Mouse (Mus musculus) urinary bladder, adult 2 months (tissue): ENCODE measurements at regions not wholly inside any gene's neighbourhood (a gene's known extent, or its start where the extent isn't known, plus 50 kb on each side); places are given as distances from the start of the nearest gene placed in this dataset.
"Not testable (repeated sequence)": the region's sequence is repeated elsewhere in the genome, so short reads cannot be mapped to it uniquely, and the experiment has no call there.

Experiments used
- DNase-seq: peaks from one replicate; pipeline ENCODE4 v3.0.0; 2022; ENCODE audit warnings: low spot score

DNA sequence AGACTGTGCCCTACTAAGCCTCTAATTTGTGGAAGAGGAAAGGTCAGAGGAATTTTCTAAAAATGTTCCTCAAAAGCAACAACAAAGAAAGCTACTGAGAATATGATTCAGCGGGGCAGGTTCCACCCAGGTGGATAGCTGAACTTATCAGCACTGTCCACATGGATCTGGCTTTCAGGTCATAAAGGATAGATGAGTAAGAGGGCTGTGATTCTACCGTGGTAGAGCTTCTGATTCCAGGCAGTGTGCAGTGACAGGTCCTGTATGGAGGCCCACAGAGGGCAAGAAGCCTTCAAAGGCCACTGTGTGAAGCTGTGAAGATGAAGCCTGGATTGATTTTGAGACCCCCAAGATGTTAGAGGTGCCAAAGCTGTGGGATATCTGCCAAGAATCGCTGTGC lies 51.8 kb downstream of the Teddm3 start:
- not testable (repeated sequence) for DNase-seq

DNA sequence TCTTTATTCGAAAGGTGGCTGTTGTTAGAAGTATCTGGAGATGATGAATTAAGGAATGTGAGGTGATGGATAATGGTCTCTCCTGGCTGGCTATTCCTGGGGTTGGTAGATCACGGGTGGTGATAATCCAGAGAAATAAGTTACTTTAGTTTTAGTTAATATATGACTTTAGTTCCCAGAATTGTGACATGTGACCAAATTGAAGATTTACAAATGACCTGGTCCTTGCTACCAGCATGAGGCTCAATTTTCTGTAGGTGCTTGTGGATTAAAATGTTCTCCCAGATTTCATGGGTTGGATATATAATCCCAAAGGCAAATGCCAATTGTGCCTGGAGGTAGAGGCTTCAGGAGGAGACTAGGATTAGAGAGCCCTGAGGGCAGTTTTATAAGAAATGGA lies 53.7 kb downstream of the Teddm3 start:
- not testable (repeated sequence) for DNase-seq

DNA sequence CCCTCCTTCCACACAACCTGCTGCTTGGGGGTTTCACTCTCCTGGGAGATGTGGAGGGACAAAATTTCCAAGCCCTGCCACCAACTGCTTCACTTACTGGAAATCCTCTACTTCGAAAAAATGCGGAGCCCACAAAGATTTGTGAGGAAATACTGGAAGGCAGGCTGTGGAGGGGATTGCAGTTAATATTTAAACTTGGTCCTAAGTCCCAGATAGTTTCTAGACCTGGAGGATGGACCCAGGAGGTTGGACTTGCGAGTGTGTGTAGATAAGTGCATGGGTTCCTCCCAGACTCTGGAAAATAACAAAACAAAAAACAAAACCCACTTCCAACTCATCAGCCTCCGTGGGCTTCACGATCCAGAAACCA lies 79.0 kb downstream of the Teddm3 start:
- DNase-seq, result no peak

DNA sequence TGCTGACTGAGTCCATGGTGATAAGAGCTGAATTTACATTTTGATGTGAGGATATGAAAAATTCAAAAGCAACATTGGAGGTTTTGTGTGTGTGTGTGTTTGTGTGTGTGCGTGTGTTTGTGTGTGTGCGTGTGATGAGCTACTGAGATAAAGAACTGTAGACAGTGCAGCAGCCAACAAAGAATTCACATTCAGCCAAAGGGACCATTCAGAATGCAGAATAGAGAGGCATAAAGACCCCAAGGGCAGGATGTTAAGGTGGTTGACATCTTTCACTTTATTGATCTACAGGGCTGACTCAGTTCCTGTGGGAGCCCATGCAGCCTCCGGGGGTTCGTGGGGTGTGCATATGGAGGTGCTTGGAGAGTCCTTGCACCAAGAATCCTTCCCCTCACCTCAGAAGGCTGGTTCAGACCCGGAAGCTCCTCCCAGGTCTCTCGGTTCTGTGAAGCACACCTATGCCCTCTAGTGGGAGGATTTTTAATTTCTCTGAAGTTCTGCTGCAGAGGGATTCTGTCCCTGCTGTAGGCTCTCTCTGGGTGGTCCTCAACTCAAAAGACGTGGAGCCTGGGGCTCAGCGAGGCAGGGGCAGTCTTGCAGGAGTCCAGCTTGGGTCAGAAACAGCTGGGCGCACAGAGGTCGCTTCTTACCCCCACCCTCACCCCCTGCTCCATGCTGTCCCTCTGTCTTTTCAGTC lies 79.6 kb downstream of the Teddm3 start:
- DNase-seq, result not testable (repeated sequence)

DNA sequence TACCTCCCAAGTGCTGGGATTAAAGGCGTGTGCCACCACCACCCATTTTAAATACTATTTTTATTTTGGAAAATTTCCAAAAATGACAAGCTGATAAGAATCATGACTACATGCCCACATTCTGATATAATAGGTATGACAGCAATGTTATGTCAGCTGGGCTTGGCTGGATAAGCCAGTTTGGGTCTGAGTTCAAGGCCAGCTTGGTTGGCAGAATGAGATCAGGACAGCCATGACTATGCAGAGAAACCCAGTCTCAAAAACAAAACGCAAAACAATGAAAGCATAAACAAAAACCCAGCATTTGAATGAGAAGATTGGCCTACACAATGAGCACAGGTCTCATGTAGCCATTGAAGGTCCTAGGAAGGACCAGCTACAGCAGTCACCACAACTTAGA lies 93.6 kb downstream of the Teddm3 start:
- no peak for DNase-seq

DNA sequence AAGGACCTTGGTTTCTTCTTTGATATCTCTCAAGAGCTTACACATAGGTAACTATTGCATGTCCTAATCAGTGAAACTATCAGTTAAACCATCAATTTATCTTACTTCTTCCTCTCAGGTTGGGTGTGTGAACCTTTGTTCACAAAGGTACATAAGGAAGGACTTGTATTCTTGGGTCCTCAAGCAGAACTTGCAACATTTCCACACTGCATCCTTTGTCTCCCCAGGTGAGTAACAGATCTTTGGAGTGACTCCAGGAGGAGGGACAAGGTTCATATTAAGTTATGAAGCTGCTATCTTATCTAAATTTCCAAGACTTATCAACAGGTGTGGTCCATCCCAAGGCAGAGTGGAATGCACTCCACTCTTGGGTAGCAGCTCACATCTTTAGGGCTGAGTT lies 99.0 kb downstream of the Teddm3 start:
- no peak for DNase-seq

DNA sequence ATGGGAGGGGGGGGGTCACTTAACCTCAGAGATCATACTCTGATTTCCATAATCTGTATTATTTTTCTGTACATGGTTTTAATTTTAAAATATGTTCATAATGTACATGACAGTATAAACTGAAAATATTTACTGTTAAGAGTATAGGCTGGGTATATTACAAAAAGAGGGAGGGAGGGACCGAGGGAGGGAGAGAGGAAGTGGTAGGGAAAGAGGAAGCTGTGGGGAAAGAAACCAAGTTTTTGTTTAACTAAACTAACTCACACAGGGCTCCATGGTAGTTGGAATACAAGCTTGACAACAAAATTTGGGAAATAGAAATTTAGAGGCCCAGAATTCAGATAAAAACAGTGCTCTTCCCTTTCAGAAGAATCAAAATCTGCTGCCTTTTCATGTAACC lies 131.7 kb downstream of the Teddm3 start:
- DNase-seq, result not testable (repeated sequence)

DNA sequence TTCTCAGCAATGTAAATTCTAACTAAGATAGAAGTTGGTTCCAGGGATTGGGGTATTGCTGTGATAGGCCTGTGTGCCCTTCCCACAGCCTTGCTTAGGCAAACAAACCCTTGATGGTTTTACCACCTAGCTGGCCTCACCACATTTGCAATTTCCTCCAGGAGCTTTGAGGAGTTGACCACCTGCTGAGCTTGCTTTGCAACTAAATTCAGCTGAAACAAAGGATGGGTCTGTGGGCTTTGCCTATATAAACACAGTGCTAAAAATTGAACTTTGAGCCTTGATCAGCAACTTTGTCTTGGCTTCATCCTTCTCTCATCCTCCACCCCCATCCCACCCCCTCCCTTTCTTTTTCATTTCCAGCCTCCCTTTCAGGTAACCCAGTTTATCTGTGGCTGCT lies 148.9 kb downstream of the Teddm3 start:
- DNase-seq, result no peak

DNA sequence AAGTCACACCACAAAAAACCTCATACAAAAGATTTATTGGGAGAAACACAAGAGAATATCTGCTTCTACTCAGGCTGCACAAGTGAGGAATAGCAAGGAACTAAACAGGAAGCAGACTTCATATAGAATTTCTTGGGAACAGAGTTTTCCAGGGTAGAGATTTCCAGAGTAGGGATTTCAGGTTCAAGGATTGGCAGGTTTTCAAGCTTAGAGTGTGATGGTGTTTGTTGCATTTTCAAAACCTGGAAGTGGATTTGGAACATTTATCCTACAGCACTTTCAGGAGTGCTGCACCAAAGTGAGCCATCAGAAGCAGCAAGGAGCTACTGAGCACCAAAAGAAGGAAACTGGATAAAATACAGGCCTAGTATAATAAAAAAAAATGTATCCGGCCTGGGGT lies 152.7 kb downstream of the Teddm3 start:
- DNase-seq, result no peak

DNA sequence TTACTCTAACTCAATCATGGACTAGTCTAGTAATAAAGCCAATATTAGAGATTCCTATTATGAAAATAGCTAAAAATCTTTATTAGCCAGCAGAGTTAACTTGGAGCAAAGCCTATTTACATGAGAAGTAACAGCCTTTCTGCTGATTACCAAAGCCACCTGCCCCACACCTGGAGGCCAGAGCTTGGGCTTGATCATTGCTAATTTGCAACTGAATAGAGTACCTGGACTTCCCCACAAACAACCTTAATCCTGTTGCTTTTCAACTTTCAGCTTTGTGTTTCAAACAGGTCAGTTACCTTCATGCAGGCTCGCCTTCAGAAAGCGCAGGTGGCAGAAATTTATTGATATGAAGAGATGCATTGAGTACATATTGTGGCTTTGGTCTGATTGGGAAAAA lies 163.3 kb downstream of the Teddm3 start:
- no peak for DNase-seq

DNA sequence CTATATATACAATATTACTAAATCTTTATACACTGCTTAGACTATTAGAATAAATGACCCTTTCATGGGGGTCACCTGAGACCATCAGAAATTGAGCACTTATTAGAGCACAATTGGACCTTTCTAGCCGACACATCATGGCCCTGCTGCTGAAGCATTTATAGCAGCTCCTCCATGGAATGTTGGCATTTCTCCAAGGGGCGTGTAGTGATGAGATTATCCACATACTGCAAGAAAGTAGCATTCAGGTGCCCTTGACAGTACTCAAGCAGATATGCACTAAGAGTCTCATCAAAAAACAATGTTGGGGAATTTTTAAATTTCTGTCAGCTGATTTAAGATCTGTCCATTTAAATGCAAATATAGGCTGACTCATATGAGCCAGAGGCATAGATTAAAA lies 178.4 kb downstream of the Teddm3 start:
- no peak for DNase-seq

DNA sequence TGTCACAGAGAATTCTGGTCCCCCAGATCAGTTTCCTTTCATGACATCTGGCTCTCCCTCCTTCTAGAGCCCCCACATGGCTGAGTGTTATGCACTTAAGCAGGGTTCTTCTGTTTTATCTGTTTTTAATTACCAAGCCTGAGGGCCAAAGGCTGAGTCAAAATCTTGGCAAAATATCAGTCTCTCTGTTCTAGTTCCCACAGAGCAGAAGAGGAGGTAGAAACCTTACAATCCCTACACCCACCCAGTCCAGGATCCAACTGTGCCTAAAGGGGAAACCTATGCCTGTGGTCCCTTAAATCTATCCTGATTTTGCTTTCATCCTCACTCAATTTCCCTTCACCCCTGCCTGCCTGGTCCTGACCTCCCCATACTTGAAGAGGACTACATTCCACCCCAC lies 181.4 kb downstream of the Teddm3 start:
- no peak for DNase-seq

DNA sequence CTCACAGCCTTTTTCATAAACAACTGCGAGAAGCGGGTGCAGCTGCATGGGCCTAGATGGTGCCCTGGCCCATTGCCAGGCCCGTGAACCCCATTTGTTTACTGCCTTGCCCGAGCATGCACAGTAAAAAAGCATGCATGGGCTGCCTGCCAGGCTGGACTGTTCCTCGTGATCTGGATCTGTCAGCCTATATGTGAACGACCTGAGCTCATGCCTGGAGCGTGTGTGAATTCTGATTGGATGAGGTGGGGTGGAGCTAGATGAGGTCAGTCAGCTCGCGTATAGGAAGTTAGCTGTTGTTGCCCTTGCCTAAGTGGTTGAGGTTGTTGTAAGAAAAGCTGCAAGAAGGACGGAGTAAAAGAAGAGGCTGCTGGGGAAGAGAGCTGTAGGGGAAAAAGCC lies 194.9 kb downstream of the Teddm3 start:
- peak; percentile 32 for DNase-seq

DNA sequence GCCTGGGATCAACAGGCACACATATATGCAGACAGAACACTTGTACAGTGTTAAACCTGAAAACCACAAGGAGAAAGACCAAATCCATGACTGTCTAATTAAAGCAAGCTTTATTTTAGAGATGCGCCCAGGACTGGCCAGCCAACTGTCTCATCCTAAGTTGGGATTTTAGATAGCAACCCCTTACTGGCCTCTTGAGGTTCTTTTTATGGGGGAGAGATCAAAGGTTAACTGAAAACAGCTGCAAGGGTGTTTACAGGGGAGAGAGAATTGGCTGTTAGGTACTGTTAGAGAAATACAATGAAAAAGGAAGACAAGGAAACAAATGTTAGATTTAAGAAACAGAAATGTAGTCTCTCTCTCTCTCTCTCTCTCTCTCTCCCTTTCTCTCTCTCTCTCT lies 202.4 kb upstream of the Thpo start:
- DNase-seq, result no peak

DNA sequence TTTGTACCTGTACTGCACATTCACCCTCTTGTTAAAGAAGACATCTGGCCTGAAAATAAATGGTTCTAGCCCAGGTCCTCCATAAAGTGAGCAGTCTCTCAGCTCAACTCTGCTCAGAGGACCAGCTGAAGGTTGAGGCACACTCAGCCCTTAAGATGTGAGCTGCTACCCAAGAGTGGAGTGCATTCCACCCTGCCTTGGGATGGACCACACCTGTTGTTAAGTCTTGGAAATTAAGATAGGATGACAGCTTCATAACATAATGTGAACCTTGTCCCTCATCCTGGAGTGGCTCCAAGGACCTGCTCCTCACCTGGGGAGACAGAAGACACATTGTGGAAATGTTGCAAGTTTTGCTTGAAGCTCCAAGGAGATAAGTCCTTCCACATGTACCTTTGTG lies 200.5 kb upstream of the Thpo start:
- DNase-seq, result not testable (repeated sequence)

DNA sequence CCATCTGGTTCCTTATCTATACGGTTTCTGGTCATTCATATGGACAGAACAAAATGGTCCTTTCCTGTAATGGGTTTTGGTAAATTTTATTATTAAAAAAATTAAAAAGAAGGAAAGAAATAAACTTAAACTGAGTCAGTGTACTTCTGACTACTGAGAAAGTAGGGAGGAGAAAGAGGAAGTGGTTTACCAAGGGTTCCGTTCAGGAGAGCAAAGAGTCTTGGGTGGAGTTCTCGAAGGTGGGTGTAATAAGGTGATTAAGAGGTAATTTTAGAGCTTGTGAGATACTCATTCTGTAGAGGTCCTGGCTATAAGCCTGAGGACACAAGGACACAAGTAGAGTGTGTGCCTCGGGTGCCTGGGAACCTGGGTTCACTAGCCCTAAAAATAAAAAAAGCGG lies 195.7 kb upstream of the Thpo start:
- not testable (repeated sequence) for DNase-seq

DNA sequence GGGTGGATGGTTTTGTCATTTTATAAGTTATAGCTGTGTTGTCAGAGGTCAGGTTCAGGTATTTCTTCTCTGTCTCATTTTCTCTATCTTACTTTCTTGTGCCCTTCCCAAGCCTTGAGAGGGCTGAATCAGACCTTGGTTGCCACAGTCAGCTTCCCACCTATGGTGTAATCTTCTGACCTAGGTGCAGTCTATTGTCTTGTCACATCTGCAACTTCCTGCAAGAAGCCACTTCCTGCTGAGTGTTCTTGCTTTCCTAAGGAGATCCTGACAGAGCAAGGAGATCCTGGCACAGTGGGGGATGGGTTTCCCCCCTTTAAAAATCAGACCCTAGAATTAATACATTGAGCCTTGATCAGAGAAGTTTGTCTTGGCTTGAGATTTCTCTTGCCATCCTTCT lies 191.5 kb upstream of the Thpo start:
- not testable (repeated sequence) for DNase-seq

DNA sequence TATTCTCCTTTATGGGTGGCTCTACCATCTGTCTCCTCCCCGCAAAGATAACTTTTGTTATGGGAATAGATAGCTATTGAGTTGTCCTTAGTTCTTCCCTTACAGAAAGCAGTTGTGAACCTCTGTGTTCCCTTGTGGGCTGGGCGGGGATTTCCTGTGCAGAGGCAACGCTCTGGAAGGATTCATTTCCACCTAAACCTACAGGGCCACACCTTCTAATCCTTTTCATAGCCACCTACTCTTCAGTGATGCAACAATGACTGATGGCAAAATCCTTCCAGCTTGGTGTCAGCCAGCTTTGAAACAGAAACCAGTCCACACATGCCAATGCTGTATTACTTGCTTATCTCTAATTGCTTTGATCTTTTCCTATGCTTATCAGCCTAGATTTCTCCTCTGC lies 176.6 kb upstream of the Thpo start:
- not testable (repeated sequence) for DNase-seq

DNA sequence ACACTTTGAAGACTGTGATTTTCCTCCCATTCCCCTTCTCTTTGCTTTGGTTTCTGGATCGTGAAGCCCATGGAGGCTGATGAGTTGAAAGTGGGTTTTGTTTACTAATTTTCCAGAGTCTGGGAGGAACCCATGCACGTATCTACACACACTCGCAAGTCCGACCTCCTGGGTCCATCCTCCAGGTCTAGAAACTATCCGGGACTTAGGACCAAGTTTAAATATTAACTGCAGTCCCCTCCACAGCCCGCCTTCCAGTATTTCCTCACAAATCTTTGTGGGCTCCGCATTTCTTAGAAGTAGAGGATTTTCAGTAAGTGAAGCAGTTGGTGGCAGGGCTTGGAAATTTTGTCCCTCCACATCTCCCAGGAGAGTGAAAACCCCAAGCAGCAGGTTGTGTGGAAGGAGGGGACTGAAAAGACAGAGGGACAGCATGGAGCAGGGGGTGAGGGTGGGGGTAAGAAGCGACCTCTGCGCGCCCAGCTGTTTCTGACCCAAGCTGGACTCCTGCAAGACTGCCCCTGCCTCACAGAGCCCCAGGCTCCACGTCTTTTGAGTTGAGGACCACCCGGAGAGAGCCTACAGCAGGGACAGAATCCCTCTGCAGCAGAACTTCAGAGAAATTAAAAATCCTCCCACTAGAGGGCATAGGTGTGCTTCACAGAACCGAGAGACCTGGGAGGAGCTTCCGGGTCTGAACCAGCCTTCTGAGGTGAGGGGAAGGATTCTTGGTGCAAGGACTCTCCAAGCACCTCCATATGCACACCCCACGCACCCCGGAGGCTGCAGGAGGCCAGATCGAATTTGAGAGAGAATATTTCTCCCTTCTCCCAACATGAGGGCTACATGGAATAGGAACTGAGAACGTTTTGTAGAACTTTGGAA lies 174.4 kb upstream of the Thpo start:
- not testable (repeated sequence) for DNase-seq

DNA sequence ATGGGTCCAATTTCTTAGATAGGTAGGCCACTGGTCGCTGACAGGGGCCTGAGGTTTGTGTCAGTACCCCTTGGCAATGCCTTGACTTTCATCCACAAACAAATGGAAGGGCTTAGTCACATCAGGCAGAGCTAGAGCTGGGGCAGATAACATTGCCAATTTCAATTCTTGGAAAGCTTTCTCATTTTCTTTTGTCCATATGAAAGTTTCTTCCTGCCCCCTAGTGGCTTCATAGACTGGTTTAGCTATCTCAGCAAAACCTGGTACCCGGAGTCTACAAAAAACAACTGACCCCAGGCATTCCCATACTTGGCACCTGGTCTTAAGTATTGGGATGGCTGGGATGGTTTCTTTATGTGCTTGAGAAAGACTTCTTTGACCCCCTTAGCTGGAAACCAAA lies 161.4 kb upstream of the Thpo start:
- no peak for DNase-seq

DNA sequence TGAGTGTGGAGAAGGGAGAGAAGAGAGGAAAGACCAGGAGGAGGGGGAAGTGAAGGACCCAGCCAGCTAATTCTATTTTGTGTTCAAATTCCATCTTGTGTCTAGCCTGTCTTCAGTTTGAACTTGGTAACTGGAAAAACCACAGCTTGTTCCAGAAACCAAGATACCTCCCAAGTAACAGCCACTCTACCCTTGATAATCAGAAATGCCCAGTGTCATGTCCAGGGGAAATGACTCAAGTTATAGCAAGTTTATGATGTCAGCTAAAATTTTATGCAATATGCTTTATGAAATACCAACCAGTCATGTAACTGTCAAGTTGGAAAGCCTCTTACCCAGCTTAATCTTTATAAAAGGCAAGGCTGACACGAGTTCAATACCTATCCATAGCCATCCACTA lies 137.4 kb upstream of the Thpo start:
- DNase-seq, result no peak

DNA sequence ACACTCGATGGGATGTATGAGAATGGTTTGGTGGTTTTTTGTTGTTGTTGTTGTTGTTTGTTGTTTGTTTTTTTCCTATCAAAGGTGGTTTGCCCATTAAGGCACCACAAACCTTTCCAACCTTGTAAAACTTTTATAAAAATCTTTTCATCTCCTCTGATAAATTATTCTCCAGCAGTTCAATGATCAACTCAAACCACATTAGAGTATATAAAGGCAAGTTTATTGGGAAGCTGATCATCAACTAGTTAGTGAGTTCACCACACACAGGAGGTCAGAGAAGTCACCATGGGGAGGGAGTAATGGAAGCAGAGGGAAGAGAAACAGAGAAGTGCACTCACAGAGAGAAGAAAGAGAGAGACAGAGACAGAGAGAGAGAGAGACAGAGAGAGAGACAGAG lies 132.5 kb upstream of the Thpo start:
- no peak for DNase-seq

DNA sequence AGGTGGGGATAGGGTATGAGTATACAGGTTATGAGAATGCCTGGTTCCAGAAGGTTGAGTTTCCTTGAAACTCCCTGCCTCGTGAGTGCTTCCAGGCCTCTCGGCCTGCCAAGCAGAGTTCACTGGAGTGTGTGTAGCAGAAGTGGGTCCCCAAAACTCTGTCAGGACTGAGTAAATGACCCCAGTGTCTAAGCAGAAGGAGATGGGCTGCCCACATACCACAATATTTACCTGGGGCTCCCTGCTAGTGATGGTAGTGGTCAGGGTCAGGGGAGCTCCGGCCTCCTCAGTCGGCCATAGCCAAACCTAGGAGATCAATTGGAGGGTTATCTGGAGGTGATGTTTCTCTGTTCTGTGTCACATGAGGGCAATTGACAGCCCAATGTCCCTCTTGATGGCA lies 126.9 kb upstream of the Thpo start:
- no peak for DNase-seq
